Mouse (Mus musculus) frontal cortex, adult (tissue): ENCODE measurements around the gene Pla2g2f.
A peak's percentile ranks its signal among the peaks of the same experiment; 100 is the strongest.

Source experiments
- ATAC-seq: cut with Nextera tagmentation; 2 replicates; pipeline ENCODE4 v1.9.2; 2017; ENCODE audit warnings: mild to moderate bottlenecking, moderate library complexity, mixed read lengths; ENCODE audit not compliant: low TSS enrichment

Gene Pla2g2f

GRCm38 (mm10) chr4:138716697-138717096 lies 40.7 kb downstream of the Pla2g2f start:
- no peak for ATAC-seq

GRCm38 (mm10) chr4:138714186-138714585 lies 43.2 kb downstream of the Pla2g2f start:
- ATAC-seq: no peak

- no peak for ATAC-seq
These were observed 44.8 kb downstream of the Pla2g2f start for GRCm38 (mm10) chr4:138712621-138713020.

- ATAC-seq: no peak
These were observed 45.3 kb downstream of the Pla2g2f start for GRCm38 (mm10) chr4:138712096-138712495.

- no peak for ATAC-seq
These were observed 46.2 kb downstream of the Pla2g2f start for GRCm38 (mm10) chr4:138711051-138711820.

- ATAC-seq: peak; percentile 47; the same call in 1 of the 2 replicates
These were observed 46.8 kb downstream of the Pla2g2f start for GRCm38 (mm10) chr4:138710633-138711032.

- no peak; the same call in 1 of the 2 replicates for ATAC-seq
These were observed 47.5 kb downstream of the Pla2g2f start for GRCm38 (mm10) chr4:138709944-138710343.

GRCm38 (mm10) chr4:138709246-138709645 lies 48.2 kb downstream of the Pla2g2f start:
- no peak for ATAC-seq

GRCm38 (mm10) chr4:138708636-138709035 lies 48.8 kb downstream of the Pla2g2f start:
- no peak for ATAC-seq

GRCm38 (mm10) chr4:138706620-138707019 lies 50.8 kb downstream of the Pla2g2f start:
- no peak for ATAC-seq

- no peak for ATAC-seq
These were observed 53.3 kb downstream of the Pla2g2f start for GRCm38 (mm10) chr4:138704169-138704568.

- no peak for ATAC-seq
These were observed 53.8 kb downstream of the Pla2g2f start for GRCm38 (mm10) chr4:138703591-138703990.

- no peak for ATAC-seq
These were observed 54.9 kb downstream of the Pla2g2f start for GRCm38 (mm10) chr4:138702528-138702927.

- ATAC-seq: no peak
These were observed 55.4 kb downstream of the Pla2g2f start for GRCm38 (mm10) chr4:138702031-138702430.

- no peak for ATAC-seq
These were observed 56.3 kb downstream of the Pla2g2f start for GRCm38 (mm10) chr4:138701111-138701510.
